Mouse (Mus musculus): ENCODE measurements around the gene Zfp26. TPM values are rescaled to one million over a fixed set of nuclear protein-coding genes. Genes with fewer than 3 reads are reported as not detected.

The Zfp26 gene
- total RNA-seq, 2 experiments from 2014 or later: 5.0 to 17.9 TPM

DNA sequence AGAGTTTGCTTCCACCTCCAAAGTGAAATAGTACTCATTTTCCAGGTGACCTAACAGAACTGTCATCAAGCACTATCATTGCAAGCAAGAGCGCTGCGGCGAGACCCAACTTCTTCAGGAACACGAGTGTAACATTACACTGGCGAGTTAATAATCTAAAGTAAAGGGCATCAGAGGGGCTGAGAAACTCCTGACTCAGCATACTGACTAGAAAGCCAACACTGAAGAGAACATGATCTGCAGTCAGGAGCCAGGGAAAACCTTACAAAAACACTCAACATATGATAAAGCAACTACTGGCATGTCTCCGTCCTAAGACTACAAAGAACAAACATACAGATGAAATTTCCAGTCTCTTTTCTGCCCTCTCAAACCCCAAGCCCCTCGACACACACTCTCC is 76.3 kb downstream of the Zfp26 start:
- no peak for ATAC-seq (replicated peaks; ENCODE audit: low FRiP score, poor library complexity, severe bottlenecking)

Other genes with a start within 250 kb of the Zfp26 start
- gene Olfr871, start 248.0 kb downstream of the Zfp26 start, total RNA-seq (2015; ENCODE audit: low replicate concordance): not detected in 2 replicates
- not detected in 2 replicates for gene Olfr871, start 248.0 kb downstream of the Zfp26 start, total RNA-seq (2017; ENCODE audit: low replicate concordance)
- not detected in 2 replicates for gene Olfr872, start 223.0 kb downstream of the Zfp26 start, total RNA-seq (2015; ENCODE audit: low replicate concordance)
- gene Olfr872, start 223.0 kb downstream of the Zfp26 start, total RNA-seq (2017; ENCODE audit: low replicate concordance): not detected in 2 replicates
- gene Olfr39, start 177.8 kb downstream of the Zfp26 start, total RNA-seq (2015; ENCODE audit: low replicate concordance): not detected in 2 replicates
- not detected in 2 replicates for gene Olfr39, start 177.8 kb downstream of the Zfp26 start, total RNA-seq (2017; ENCODE audit: low replicate concordance)
- gene Olfr873, start 161.6 kb downstream of the Zfp26 start, total RNA-seq (2015; ENCODE audit: low replicate concordance): not detected in 2 replicates
- 0.14 TPM in 1 of 2 replicates, not detected in the other for gene Olfr873, start 161.6 kb downstream of the Zfp26 start, total RNA-seq (2017; ENCODE audit: low replicate concordance)
- not detected in 2 replicates for gene Olfr18, start 124.1 kb downstream of the Zfp26 start, total RNA-seq (2015; ENCODE audit: low replicate concordance)
- not detected in 2 replicates for gene Olfr18, start 124.1 kb downstream of the Zfp26 start, total RNA-seq (2017; ENCODE audit: low replicate concordance)
- 0.77 and 2.5 TPM in 2 replicates for gene Zfp560, start 75.0 kb downstream of the Zfp26 start, total RNA-seq (2015; ENCODE audit: low replicate concordance)
- 0.34 and 1.3 TPM in 2 replicates for gene Zfp560, start 75.0 kb downstream of the Zfp26 start, total RNA-seq (2017; ENCODE audit: low replicate concordance)
- gene Zfp426, start 32.6 kb upstream of the Zfp26 start, total RNA-seq (2015; ENCODE audit: low replicate concordance): 8.6 and 12.5 TPM in 2 replicates
- 15.6 and 17.6 TPM in 2 replicates for gene Zfp426, start 32.6 kb upstream of the Zfp26 start, total RNA-seq (2017; ENCODE audit: low replicate concordance)
- gene Zfp266, start 61.3 kb upstream of the Zfp26 start, total RNA-seq (2015; ENCODE audit: low replicate concordance): 10.2 and 10.4 TPM in 2 replicates
- 6.8 and 8.9 TPM in 2 replicates for gene Zfp266, start 61.3 kb upstream of the Zfp26 start, total RNA-seq (2017; ENCODE audit: low replicate concordance)
- 1.7 and 4.2 TPM in 2 replicates for gene Zfp846, start 121.1 kb upstream of the Zfp26 start, total RNA-seq (2015; ENCODE audit: low replicate concordance)
- gene Zfp846, start 121.1 kb upstream of the Zfp26 start, total RNA-seq (2017; ENCODE audit: low replicate concordance): 0.09 and 0.70 TPM in 2 replicates
- gene Ubl5, start 182.7 kb upstream of the Zfp26 start, total RNA-seq (2015; ENCODE audit: low replicate concordance): 139 and 174 TPM in 2 replicates
- gene Ubl5, start 182.7 kb upstream of the Zfp26 start, total RNA-seq (2017; ENCODE audit: low replicate concordance): 32.8 and 53.8 TPM in 2 replicates
- 7.5 and 18.8 TPM in 2 replicates for gene Fbxl12, start 184.6 kb upstream of the Zfp26 start, total RNA-seq (2015; ENCODE audit: low replicate concordance)
- gene Fbxl12, start 184.6 kb upstream of the Zfp26 start, total RNA-seq (2017; ENCODE audit: low replicate concordance): 2.3 and 3.2 TPM in 2 replicates
- gene Pin1, start 191.9 kb upstream of the Zfp26 start, total RNA-seq (2015; ENCODE audit: low replicate concordance): 4.2 and 4.6 TPM in 2 replicates
- 2.1 and 3.8 TPM in 2 replicates for gene Pin1, start 191.9 kb upstream of the Zfp26 start, total RNA-seq (2017; ENCODE audit: low replicate concordance)

Measured in erythroblast, adult 5-6 weeks (primary cell).